Mouse (Mus musculus) intestine, embryonic 14.5 days (tissue): ENCODE data around the gene Coq10a. TPM values are rescaled to one million over a fixed set of nuclear protein-coding genes. Genes with fewer than 3 reads are reported as not detected.

Experiments
- ATAC-seq: fragments of 200-750 bp; cut with Nextera tagmentation; replicated peaks from 2 replicates; pipeline ENCODE4 v1.8.0; 2017; ENCODE audit warnings: low read depth, moderate number of reproducible peaks, moderate TSS enrichment, moderate library complexity; ENCODE audit not compliant: low FRiP score, low TSS enrichment
- DNase-seq: peaks from one replicate; pipeline ENCODE4 v3.0.0-alpha.2; 2018; ENCODE audit warnings: low spot score
- H3K27ac ChIP-seq: fragments of 300-500 bp; sonication (generic); 2 replicates; pipeline ENCODE4 v1.5.1; 2014; ENCODE audit warnings: low read depth, mild to moderate bottlenecking, control low read depth
- H3K27me3 ChIP-seq: fragments of 300-500 bp; sonication (generic); replicated peaks from 2 replicates; pipeline ENCODE4 v1.6.1; 2014; ENCODE audit warnings: low read length, control low read depth; ENCODE audit not compliant: control insufficient read depth, insufficient read depth
- H3K36me3 ChIP-seq: fragments of 300-500 bp; sonication (generic); 2 replicates; pipeline ENCODE4 v1.6.1; 2014; ENCODE audit warnings: low read length, control low read depth; ENCODE audit not compliant: control insufficient read depth, insufficient read depth
- H3K4me1 ChIP-seq: fragments of 300-500 bp; sonication (generic); replicated peaks from 2 replicates; pipeline ENCODE4 v1.6.1; 2014; ENCODE audit warnings: low read length, control low read depth, mixed read lengths; ENCODE audit not compliant: control insufficient read depth, insufficient read depth
- H3K4me2 ChIP-seq: fragments of 300-500 bp; sonication (generic); 2 replicates; pipeline ENCODE4 v1.6.1; 2014; ENCODE audit warnings: low read length
- H3K4me3 ChIP-seq: fragments of 300-500 bp; sonication (generic); 2 replicates; pipeline ENCODE4 v1.5.1; 2014; ENCODE audit warnings: low read depth, low read length, control low read depth, mixed read lengths
- H3K9ac ChIP-seq: fragments of 300-500 bp; sonication (generic); 2 replicates; pipeline ENCODE4 v1.6.1; 2014; ENCODE audit warnings: mild to moderate bottlenecking, low read length
- H3K9me3 ChIP-seq: fragments of 300-500 bp; sonication (generic); 2 replicates; pipeline ENCODE4 v1.6.1; 2016; ENCODE audit warnings: low read length, control low read depth; ENCODE audit not compliant: control insufficient read depth
- WGBS: fragments of 180-500 bp; shearing (Covaris S2); extraction: QIAGEN DNeasy Blood & Tissue Kit; methylation state at CpG from one replicate; pipeline ENCODE4 v1.1.7; 2014; 5-methylcytosine and 5-hydroxymethylcytosine counted together
- polyA plus RNA-seq: library from polyadenylated mRNA; unstranded; fragments of >200 nt; fragmentation: Nextera tagmentation; extraction: Ambion mirVana; gene quantifications from 2 replicates; pipeline ENCODE4 v1.2.1, GENCODE M21; 2014

Coq10a gene
- polyA plus RNA-seq, 1 experiment from 2014 or later = 15.7 TPM

DNA sequence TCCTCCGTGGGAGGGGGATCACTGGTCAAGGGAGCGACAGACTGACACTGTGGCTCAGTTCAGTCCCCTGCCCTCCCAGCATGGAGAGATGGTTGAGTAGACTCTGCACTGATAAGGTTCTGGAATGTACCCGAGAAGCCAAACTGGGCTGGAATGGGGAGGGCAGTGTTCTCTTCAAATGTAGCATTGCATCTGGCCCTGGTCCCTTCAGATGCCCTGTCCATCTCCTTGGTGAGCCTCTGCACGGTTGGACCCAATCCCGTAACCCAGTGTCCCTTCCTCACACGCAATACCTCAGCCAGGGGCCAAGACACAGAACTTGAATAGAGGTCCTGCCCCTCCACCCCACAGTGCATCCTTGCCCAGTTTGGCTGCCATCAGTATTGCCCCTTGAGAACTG is 23.1 kb upstream of the Coq10a start:
- 81% methylated on average over 6 of the region's 6 CpGs for WGBS
- Histone ChIP-seq H3K36me3 (peaks cover 93% of the 10 kb centered on the region), H3K4me2 (no peak overlapping the region), H3K27me3 (no peaks in the 10 kb centered on the region), H3K4me3 (no peak overlapping the region), H3K9me3 (no peaks in the 10 kb centered on the region), H3K4me1 (no peaks in the 10 kb centered on the region), H3K9ac (no peak overlapping the region), H3K27ac (no peak overlapping the region)
- ATAC-seq = no peak
- DNase-seq = no peak

DNA sequence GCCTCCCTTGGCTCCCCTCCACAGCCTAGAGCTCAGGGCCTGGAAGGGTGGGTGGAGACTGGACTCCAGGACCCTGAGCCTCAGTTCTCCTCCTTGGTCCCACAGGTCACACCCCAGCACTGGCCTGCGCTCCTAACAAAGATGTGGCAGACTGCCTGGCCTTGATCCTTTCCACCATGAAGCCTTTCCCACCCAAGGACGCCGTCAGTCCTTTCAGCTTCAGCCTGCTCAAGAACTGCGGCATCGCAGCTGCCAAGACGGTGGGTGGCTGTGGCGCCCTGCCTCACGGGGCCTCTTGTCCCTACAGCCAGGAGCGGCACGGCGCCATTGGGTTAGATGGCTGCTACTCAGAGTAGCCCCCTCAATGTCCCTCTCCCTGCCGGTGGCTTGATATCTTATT is 21.6 kb upstream of the Coq10a start:
- WGBS = 89% methylated on average over 12 of the region's 12 CpGs
- DNase-seq (no peak), ATAC-seq (no peak)
- no peak overlapping the region for H3K4me2 ChIP-seq
- H3K4me3 ChIP-seq = no peak overlapping the region
- H3K9ac ChIP-seq = no peak overlapping the region
- no peaks in the 10 kb centered on the region for H3K9me3 ChIP-seq
- peaks cover 96% of the 10 kb centered on the region for H3K36me3 ChIP-seq
- no peaks in the 10 kb centered on the region for H3K4me1 ChIP-seq
- H3K27me3 ChIP-seq = no peaks in the 10 kb centered on the region
- no peak overlapping the region for H3K27ac ChIP-seq

DNA sequence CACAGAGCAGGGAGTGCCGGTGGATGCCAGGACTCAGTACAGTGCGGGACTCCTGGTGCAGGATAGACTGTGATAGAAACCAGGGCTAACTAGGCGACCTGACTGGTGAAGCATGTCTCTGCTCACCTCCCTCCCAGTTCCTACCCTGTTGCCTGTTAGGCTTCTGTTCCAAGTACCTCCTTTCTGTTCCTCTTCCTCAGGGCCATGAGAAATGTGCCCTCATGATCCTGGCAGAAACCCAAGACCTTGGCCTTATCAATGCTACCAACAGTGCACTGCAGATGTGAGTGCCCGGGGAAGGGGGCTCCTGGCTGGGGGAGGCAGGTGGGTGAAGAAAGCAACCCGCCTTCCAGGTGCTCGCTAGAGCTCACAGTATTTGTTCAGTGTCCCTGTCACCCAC is 20.8 kb upstream of the Coq10a start:
- Histone ChIP-seq H3K4me1 (no peaks in the 10 kb centered on the region), H3K9ac (no peak overlapping the region), H3K27ac (no peak overlapping the region), H3K27me3 (no peaks in the 10 kb centered on the region), H3K36me3 (peaks cover 98% of the 10 kb centered on the region), H3K4me3 (no peak overlapping the region), H3K4me2 (no peak overlapping the region), H3K9me3 (no peaks in the 10 kb centered on the region)
- ATAC-seq = no peak
- DNase-seq = no peak
- WGBS = 83% methylated on average over 6 of the region's 6 CpGs

DNA sequence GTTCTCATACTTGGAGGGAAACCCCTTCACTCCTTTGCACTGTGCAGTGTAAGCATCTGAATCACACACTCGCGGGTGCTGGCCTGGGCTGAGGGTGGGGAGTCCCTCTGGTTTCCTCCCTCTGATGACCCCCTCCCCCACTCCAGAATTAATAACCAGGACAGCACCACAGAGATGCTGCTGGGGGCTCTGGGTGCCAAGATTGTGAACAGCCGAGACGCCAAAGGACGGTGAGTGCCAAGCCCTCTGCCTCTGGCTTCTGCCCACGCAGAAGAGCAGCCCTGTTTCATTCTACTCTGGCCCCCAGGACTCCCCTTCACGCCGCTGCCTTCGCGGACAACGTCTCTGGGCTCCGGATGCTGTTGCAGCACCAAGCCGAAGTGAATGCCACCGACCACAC is 20.1 kb upstream of the Coq10a start:
- Histone ChIP-seq H3K27ac (no peak overlapping the region), H3K4me2 (no peak overlapping the region), H3K27me3 (no peaks in the 10 kb centered on the region), H3K36me3 (peaks cover 99% of the 10 kb centered on the region), H3K9me3 (no peaks in the 10 kb centered on the region), H3K4me3 (no peak overlapping the region), H3K9ac (no peak overlapping the region), H3K4me1 (no peaks in the 10 kb centered on the region)
- ATAC-seq (no peak), DNase-seq (no peak)
- WGBS = 92% methylated on average over 14 of the region's 14 CpGs

DNA sequence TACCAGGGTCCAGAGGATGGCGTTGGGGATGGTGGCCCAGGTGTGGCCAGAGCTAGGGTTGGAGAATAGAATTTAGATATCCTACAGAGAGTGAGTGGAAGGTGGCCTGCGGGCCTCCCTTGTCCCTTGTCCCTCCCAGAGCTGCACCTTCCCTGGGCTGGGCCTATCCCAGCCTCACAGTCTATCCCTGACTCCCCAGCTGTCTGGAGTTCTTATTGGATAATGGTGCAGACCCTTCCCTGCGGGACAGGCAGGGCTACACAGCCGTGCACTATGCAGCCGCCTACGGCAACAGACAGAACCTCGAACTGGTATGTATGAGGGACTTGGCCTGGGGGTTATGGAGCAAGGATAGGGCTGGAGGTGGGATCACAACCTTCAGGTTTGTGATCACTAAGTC is 17.1 kb upstream of the Coq10a start:
- 94% methylated on average over 7 of the region's 7 CpGs for WGBS
- Histone ChIP-seq H3K4me1 (no peaks in the 10 kb centered on the region), H3K27me3 (no peaks in the 10 kb centered on the region), H3K36me3 (peaks cover 98% of the 10 kb centered on the region), H3K4me3 (no peak overlapping the region), H3K9ac (no peak overlapping the region), H3K27ac (no peak overlapping the region), H3K9me3 (no peaks in the 10 kb centered on the region), H3K4me2 (no peak overlapping the region)
- no peak for ATAC-seq
- no peak for DNase-seq

GRCm38 (mm10) chr10:128382482-128382881 is 13.7 kb upstream of the Coq10a start:
- Histone ChIP-seq H3K27me3 (no peaks in the 10 kb centered on the region), H3K27ac (no peak overlapping the region), H3K9me3 (no peaks in the 10 kb centered on the region), H3K36me3 (peaks cover 92% of the 10 kb centered on the region), H3K9ac (no peak overlapping the region), H3K4me2 (no peak overlapping the region), H3K4me1 (peaks cover 15% of the 10 kb centered on the region), H3K4me3 (no peak overlapping the region)
- DNase-seq (no peak), ATAC-seq (no peak)
- WGBS = 88% methylated on average over 8 of the region's 8 CpGs

DNA sequence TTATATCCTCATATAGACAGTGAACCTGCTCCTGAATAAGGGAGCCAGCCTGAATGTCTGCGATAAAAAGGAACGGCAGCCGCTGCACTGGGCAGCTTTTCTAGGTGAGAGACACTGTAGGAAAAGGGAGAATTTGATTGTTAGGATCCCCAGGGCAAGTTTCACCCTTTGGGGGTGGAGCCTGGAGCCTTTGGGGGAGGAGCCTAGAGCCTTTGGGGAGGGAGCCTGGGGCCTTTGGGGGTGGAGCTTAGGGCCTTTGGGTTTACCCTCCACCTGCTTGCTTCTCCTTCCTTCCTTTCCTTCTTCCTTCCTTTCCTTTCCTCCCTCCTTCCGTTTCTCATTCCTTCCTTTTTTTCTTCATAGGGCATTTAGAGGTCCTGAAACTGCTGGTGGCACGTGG is 11.8 kb upstream of the Coq10a start:
- H3K36me3 ChIP-seq = peaks cover 72% of the 10 kb centered on the region
- H3K27me3 ChIP-seq = no peaks in the 10 kb centered on the region
- no peak overlapping the region for H3K27ac ChIP-seq
- no peak overlapping the region for H3K9ac ChIP-seq
- 88% methylated on average over 5 of the region's 5 CpGs for WGBS
- H3K4me2 ChIP-seq = no peak overlapping the region
- DNase-seq = no peak
- H3K4me3 ChIP-seq = no peak overlapping the region
- no peaks in the 10 kb centered on the region for H3K9me3 ChIP-seq
- H3K4me1 ChIP-seq = peaks cover 24% of the 10 kb centered on the region
- ATAC-seq = no peak

DNA sequence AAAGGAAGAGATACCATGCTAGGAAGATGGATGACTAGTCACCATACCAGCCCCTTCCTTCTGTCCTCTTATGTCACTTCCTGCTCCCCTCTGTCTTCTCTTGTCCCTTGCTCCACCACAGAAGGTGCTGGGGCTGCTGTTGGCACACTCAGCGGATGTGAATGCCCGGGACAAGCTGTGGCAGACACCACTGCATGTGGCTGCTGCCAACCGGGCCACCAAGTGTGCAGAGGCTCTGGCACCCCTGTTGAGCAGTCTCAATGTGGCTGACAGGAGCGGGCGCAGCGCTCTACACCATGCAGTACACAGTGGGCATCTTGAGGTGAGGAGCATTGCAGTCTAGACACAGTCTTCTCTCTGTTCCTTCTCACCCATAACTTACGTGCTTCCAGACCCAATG is 10.5 kb upstream of the Coq10a start:
- Histone ChIP-seq H3K27ac (no peak overlapping the region), H3K9ac (no peak overlapping the region), H3K27me3 (no peaks in the 10 kb centered on the region), H3K4me2 (no peak overlapping the region), H3K4me3 (no peak overlapping the region), H3K36me3 (peaks cover 59% of the 10 kb centered on the region), H3K4me1 (peaks cover 24% of the 10 kb centered on the region), H3K9me3 (no peaks in the 10 kb centered on the region)
- ATAC-seq (no peak), DNase-seq (no peak)
- 93% methylated on average over 7 of the region's 7 CpGs for WGBS

DNA sequence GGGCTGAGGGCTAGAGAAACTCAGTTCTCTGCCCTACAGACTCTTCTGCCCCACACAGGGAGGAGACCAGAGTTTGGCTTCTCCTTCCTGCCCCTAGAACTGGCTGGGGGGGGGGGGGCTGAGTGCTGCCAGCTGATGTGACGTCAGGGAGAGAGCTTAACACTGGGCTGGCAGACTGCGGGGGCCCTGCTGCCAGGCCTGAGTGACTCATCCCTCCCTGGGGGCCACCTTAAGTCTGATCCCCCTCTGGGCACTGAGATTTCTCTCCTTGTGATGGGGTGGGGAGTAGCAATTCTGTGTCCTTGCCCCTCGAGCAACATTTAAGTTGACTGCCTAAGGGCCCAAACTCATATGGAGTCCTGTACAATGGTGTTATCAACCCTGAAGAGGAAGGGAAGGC is 9.7 kb upstream of the Coq10a start:
- WGBS = 77% methylated on average over 3 of the region's 3 CpGs
- H3K27ac ChIP-seq = no peak overlapping the region
- H3K4me3 ChIP-seq = no peak overlapping the region
- H3K27me3 ChIP-seq = no peaks in the 10 kb centered on the region
- H3K36me3 ChIP-seq = peaks cover 51% of the 10 kb centered on the region
- H3K4me1 ChIP-seq = peaks cover 24% of the 10 kb centered on the region
- peak overlapping the region; percentile 94; the same call in 1 of the 2 replicates for H3K9ac ChIP-seq
- DNase-seq (no peak), ATAC-seq (no peak)
- peak overlapping the region; percentile 82 for H3K4me2 ChIP-seq
- H3K9me3 ChIP-seq = no peaks in the 10 kb centered on the region
